Mouse (Mus musculus) C2C12 (cell line): ENCODE measurements around the gene Trak2.
"Not testable (repeated sequence)": the region's sequence is repeated elsewhere in the genome, so short reads cannot be mapped to it uniquely, and the experiment has no call there.

ENCODE experiments used
- CEBPB ChIP-seq: IDR thresholded peaks from one replicate; pipeline ENCODE4 v1.6.1; 2011; ENCODE audit warnings: low read depth, mild to moderate bottlenecking, control low read depth, moderate library complexity
- CTCF ChIP-seq: IDR thresholded peaks from one replicate; pipeline ENCODE4 v1.5.1; 2011; ENCODE audit not compliant: control insufficient read depth, insufficient read depth, insufficient read length
- FOSL1 ChIP-seq: IDR thresholded peaks from one replicate; pipeline ENCODE4 v1.8.0; 2011; ENCODE audit warnings: mild to moderate bottlenecking, low read length; ENCODE audit not compliant: poor library complexity, insufficient read depth, severe bottlenecking
- MAX ChIP-seq: IDR thresholded peaks from one replicate; pipeline ENCODE4 v1.6.1; 2011; ENCODE audit warnings: mild to moderate bottlenecking, control low read depth
- MYOD1 ChIP-seq: IDR thresholded peaks from one replicate; pipeline ENCODE4 v1.6.1; 2011; ENCODE audit warnings: low read depth; ENCODE audit not compliant: control insufficient read depth, insufficient read length

DNA sequence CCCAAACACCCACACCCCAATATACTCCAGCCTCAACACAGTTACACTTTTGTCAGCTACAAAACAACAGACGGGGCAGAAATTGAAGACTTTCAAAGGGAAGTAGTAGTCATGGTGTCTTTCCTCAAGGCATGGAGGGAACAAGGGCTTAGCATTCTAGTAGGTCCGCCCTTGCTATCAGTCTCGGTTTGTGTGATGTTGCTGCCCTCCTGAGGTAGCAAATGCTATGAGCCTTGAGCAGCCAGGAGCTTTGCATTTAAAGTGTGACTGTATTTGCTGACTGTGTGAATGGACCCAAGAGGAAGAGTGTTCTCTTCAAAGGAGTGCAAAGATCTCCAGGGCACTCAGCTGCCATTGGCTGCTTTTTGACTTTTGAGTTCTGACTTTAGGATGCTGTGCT, 75.7 kb downstream of the Trak2 start:
- TF ChIP-seq CTCF, MYOD1, CEBPB, MAX, FOSL1: not testable (repeated sequence)
